Mouse (Mus musculus): ENCODE measurements around the gene Cltc.

GRCm38 (mm10) chr11:86724004-86724403, 33.4 kb downstream of the Cltc start:
- TF ChIP-seq CTCF (IDR thresholded peaks at IDR 0.05; ENCODE audit: borderline replicate concordance, extremely low read depth, insufficient read depth, insufficient read length) (no peak), POLR2A (IDR thresholded peaks at IDR 0.05; ENCODE audit: borderline replicate concordance, extremely low read depth, insufficient read depth, insufficient read length, poor library complexity, severe bottlenecking) (no peak)
